Mouse (Mus musculus) thymus, adult 2 months (tissue): Measurements from ENCODE around the gene 4930523C07Rik.

Experiments used
- CTCF ChIP-seq: fragments of 200-500 bp; IDR thresholded peaks from 2 replicates; pipeline ENCODE4 v1.5.1; 2012; ENCODE audit warnings: mild to moderate bottlenecking, control low read depth, low read length, moderate library complexity, borderline replicate concordance; ENCODE audit not compliant: control insufficient read depth, poor library complexity, insufficient read depth; ENCODE audit errors: extremely low read depth
- POLR2A ChIP-seq: fragments of 200-500 bp; IDR thresholded peaks from 2 replicates; pipeline ENCODE4 v1.6.1; 2012; ENCODE audit warnings: mild to moderate bottlenecking, low read length, control low read depth, moderate library complexity; ENCODE audit not compliant: control insufficient read depth, poor library complexity, insufficient read depth; ENCODE audit errors: extremely low read depth

DNA sequence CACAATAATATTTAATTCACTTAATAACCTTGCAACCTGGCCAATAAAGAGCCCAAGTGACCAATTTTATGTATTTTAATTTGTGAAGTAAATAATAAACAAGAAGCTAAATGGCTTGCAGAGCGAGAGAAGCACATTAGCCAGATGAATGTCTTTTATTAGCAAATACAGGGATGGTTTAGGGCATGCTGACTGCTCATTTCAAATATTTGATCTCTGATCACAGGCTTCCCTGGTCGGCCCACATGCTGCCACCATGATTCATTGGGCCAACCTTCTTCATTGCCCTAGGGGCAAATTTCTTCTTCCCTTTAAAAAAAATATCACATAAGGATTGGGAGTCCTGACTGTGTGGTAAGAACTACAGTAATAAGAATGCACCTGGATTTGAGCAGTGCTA lies 42.5 kb downstream of the 4930523C07Rik start:
- TF ChIP-seq POLR2A (no peak), CTCF (no peak)
